Mouse (Mus musculus) CH12.LX (cell line): ENCODE measurements around the gene D16Ertd472e. TPM values are rescaled to one million over a fixed set of nuclear protein-coding genes. Genes with fewer than 3 reads are reported as not detected.

Source experiments
- DNase-seq: peaks from one replicate; pipeline ENCODE4 v3.0.0-alpha.2; 2013; ENCODE audit errors: extremely low read depth
- H3K27ac ChIP-seq: 2 replicates; pipeline ENCODE4 v1.5.1; 2012; ENCODE audit warnings: low read depth, mild to moderate bottlenecking, control low read depth, moderate library complexity; ENCODE audit not compliant: insufficient read depth
- H3K27me3 ChIP-seq: replicated peaks from 2 replicates; pipeline ENCODE3; 2012; ENCODE audit warnings: inconsistent platforms
- H3K36me3 ChIP-seq, 2 experiments: replicated peaks in 1 of 2; 2 replicates each; pipeline versions ENCODE3 to v1.6.1; 2012; ENCODE audit warnings: inconsistent platforms in 1 of 2, low read length in 1 of 2, mild to moderate bottlenecking in 1 of 2, mixed read lengths in 1 of 2, moderate library complexity in 1 of 2; ENCODE audit not compliant: control insufficient read depth in 1 of 2, insufficient read depth in 1 of 2
- H3K4me1 ChIP-seq, 2 experiments: 2 replicates each; pipeline ENCODE4 v1.6.1; 2012; ENCODE audit warnings: inconsistent platforms in 1 of 2, moderate library complexity in 1 of 2; ENCODE audit not compliant: insufficient read depth in 2 of 2, control insufficient read depth in 1 of 2
- H3K4me2 ChIP-seq: 2 replicates; pipeline ENCODE4 v1.6.1; 2012; ENCODE audit warnings: low read depth, mild to moderate bottlenecking, control low read depth; ENCODE audit not compliant: poor library complexity, insufficient read depth, severe bottlenecking
- H3K4me3 ChIP-seq, 3 experiments: fragments of 150-350 bp in 1 of 3; sonication (generic) in 1 of 3; replicated peaks in 1 of 3; 2 replicates each; pipeline versions ENCODE3 to v1.5.1; 2011 to 2012; ENCODE audit warnings: low read depth in 2 of 3, low read length in 2 of 3, mild to moderate bottlenecking in 2 of 3, moderate library complexity in 2 of 3, control low read depth in 1 of 3, improper control_type of control experiment in 1 of 3, inconsistent platforms in 1 of 3, mixed read lengths in 1 of 3; ENCODE audit not compliant: poor library complexity in 1 of 3
- H3K79me2 ChIP-seq: replicated peaks from 2 replicates; pipeline ENCODE4 v1.6.1; 2012; ENCODE audit warnings: mild to moderate bottlenecking, moderate library complexity; ENCODE audit not compliant: control insufficient read depth, poor library complexity, insufficient read depth, severe bottlenecking; ENCODE audit errors: extremely low read depth
- H3K9ac ChIP-seq: 2 replicates; pipeline ENCODE4 v1.6.1; 2012; ENCODE audit warnings: low read depth, mild to moderate bottlenecking, control low read depth, moderate library complexity; ENCODE audit not compliant: insufficient read depth
- H3K9me3 ChIP-seq: replicated peaks from 2 replicates; pipeline ENCODE3; 2012; ENCODE audit warnings: low read length, inconsistent platforms, mixed read lengths
- BHLHE40 ChIP-seq: IDR thresholded peaks from 2 replicates; pipeline ENCODE4 v1.6.1; 2011; ENCODE audit warnings: mild to moderate bottlenecking, low read depth, low read length, improper control_type of control experiment
- CTCF ChIP-seq, 2 experiments: IDR thresholded peaks in 1 of 2; conservative IDR thresholded peaks in 1 of 2; 2 replicates each; pipeline ENCODE4 v1.5.1; 2011 to 2012; ENCODE audit warnings: low read depth in 2 of 2, low read length in 2 of 2, improper control_type of control experiment in 1 of 2, inconsistent platforms in 1 of 2, mild to moderate bottlenecking in 1 of 2, moderate library complexity in 1 of 2
- ELF1 ChIP-seq: IDR thresholded peaks from 2 replicates; pipeline ENCODE4 v1.6.1; 2014; ENCODE audit warnings: low read depth, mild to moderate bottlenecking, inconsistent platforms, low read length, improper control_type of control experiment
- EP300 ChIP-seq: IDR thresholded peaks from 2 replicates; pipeline ENCODE4 v1.6.1; 2011; ENCODE audit warnings: low read length, improper control_type of control experiment
- ETS1 ChIP-seq: conservative IDR thresholded peaks from 2 replicates; pipeline ENCODE4 v1.6.1; 2012; ENCODE audit warnings: low read depth, mild to moderate bottlenecking, inconsistent platforms, low read length, improper control_type of control experiment, moderate library complexity
- GABPA ChIP-seq: IDR thresholded peaks from 2 replicates; pipeline ENCODE4 v1.6.1; 2012; ENCODE audit warnings: low read depth, low read length, improper control_type of control experiment, inconsistent platforms; ENCODE audit not compliant: insufficient replicate concordance
- HCFC1 ChIP-seq: IDR thresholded peaks from 2 replicates; pipeline ENCODE4 v1.6.1; 2012; ENCODE audit warnings: low read depth, mild to moderate bottlenecking, inconsistent platforms, low read length, improper control_type of control experiment
- IRF4 ChIP-seq: IDR thresholded peaks from 2 replicates; pipeline ENCODE4 v1.6.1; 2014; ENCODE audit warnings: low read depth, mild to moderate bottlenecking, inconsistent platforms, low read length, improper control_type of control experiment
- JUN ChIP-seq: IDR thresholded peaks from 2 replicates; pipeline ENCODE4 v1.6.1; 2011; ENCODE audit warnings: low read depth, mild to moderate bottlenecking, low read length, improper control_type of control experiment, moderate library complexity; ENCODE audit not compliant: insufficient read depth
- JUND ChIP-seq: conservative IDR thresholded peaks from 2 replicates; pipeline ENCODE4 v1.6.1; 2011; ENCODE audit warnings: low read depth, low read length, improper control_type of control experiment
- KAT2A ChIP-seq: IDR thresholded peaks from 2 replicates; pipeline ENCODE4 v1.6.1; 2012; ENCODE audit warnings: low read length, improper control_type of control experiment, inconsistent platforms; ENCODE audit not compliant: insufficient replicate concordance
- MAFK ChIP-seq: IDR thresholded peaks from 2 replicates; pipeline ENCODE4 v1.6.1; 2011; ENCODE audit warnings: low read length, improper control_type of control experiment; ENCODE audit not compliant: insufficient replicate concordance
- MAX ChIP-seq: IDR thresholded peaks from 2 replicates; pipeline ENCODE4 v1.6.1; 2011; ENCODE audit warnings: low read length, improper control_type of control experiment
- MEF2A ChIP-seq: IDR thresholded peaks from 2 replicates; pipeline ENCODE4 v1.6.1; 2014; ENCODE audit warnings: low read depth, mild to moderate bottlenecking, inconsistent platforms, low read length, improper control_type of control experiment, borderline replicate concordance
- MYC ChIP-seq: IDR thresholded peaks from 2 replicates; pipeline ENCODE4 v1.6.1; 2011; ENCODE audit warnings: low read depth, mild to moderate bottlenecking, improper control_type of control experiment, low read length
- NELFE ChIP-seq: IDR thresholded peaks from 2 replicates; pipeline ENCODE4 v1.6.1; 2011; ENCODE audit warnings: low read depth, low read length, improper control_type of control experiment
- PAX5 ChIP-seq: IDR thresholded peaks from 2 replicates; pipeline ENCODE4 v1.6.1; 2012; ENCODE audit warnings: low read length, inconsistent platforms, mixed read lengths
- POLR2A ChIP-seq: IDR thresholded peaks from 2 replicates; pipeline ENCODE4 v1.6.1; 2011; ENCODE audit warnings: low read depth, mild to moderate bottlenecking, improper control_type of control experiment, low read length
- POLR2AphosphoS2 ChIP-seq: IDR thresholded peaks from 2 replicates; pipeline ENCODE4 v1.6.1; 2011; ENCODE audit warnings: low read depth, low read length, improper control_type of control experiment
- RCOR1 ChIP-seq: conservative IDR thresholded peaks from 2 replicates; pipeline ENCODE4 v1.6.1; 2012; ENCODE audit warnings: low read depth, mild to moderate bottlenecking, inconsistent platforms, low read length, improper control_type of control experiment
- SIN3A ChIP-seq: IDR thresholded peaks from 2 replicates; pipeline ENCODE4 v1.6.1; 2012; ENCODE audit warnings: low read length, improper control_type of control experiment, inconsistent platforms
- SMC3 ChIP-seq: IDR thresholded peaks from 2 replicates; pipeline ENCODE4 v1.6.1; 2011; ENCODE audit warnings: low read depth, low read length, improper control_type of control experiment
- TBP ChIP-seq: conservative IDR thresholded peaks from 2 replicates; pipeline ENCODE4 v1.6.1; 2011; ENCODE audit warnings: low read depth, low read length, improper control_type of control experiment
- TCF12 ChIP-seq: IDR thresholded peaks from 2 replicates; pipeline ENCODE4 v1.6.1; 2014; ENCODE audit warnings: low read depth, mild to moderate bottlenecking, inconsistent platforms, low read length, improper control_type of control experiment
- USF1 ChIP-seq: IDR thresholded peaks from 2 replicates; pipeline ENCODE4 v1.6.1; 2014; ENCODE audit warnings: low read depth, mild to moderate bottlenecking, inconsistent platforms, low read length, improper control_type of control experiment
- USF2 ChIP-seq: conservative IDR thresholded peaks from 2 replicates; pipeline ENCODE4 v1.6.1; 2011; ENCODE audit warnings: low read depth, low read length, improper control_type of control experiment
- ZKSCAN1 ChIP-seq: IDR thresholded peaks from 2 replicates; pipeline ENCODE4 v1.6.1; 2012; ENCODE audit warnings: low read depth, inconsistent platforms, low read length, improper control_type of control experiment, borderline replicate concordance
- ZMIZ1 ChIP-seq: IDR thresholded peaks from 2 replicates; pipeline ENCODE4 v1.6.1; 2012; ENCODE audit warnings: low read depth, mild to moderate bottlenecking, inconsistent platforms, low read length, improper control_type of control experiment
- ZNF384 ChIP-seq: IDR thresholded peaks from 2 replicates; pipeline ENCODE4 v1.6.1; 2012; ENCODE audit warnings: low read depth, low read length, improper control_type of control experiment, inconsistent platforms
- dilution Hi-C: fragments of 300-500 bp; cut with MboI; formaldehyde crosslinking; loops from 2 replicates; pipeline ENCODE4 v1.14.3; 2020; ENCODE audit warnings: low sequenced_read_pairs; ENCODE audit not compliant: extremely low pct_unique_long_range_greater_than_20kb, extremely low pct_ligation_motif_present
- in situ Hi-C: fragments of 300-500 bp; cut with MboI; formaldehyde crosslinking; loops from 3 replicates; pipeline ENCODE4 v1.14.3; 2019; ENCODE audit warnings: low sequenced_read_pairs, low pct_ligation_motif_present, low pct_unique_long_range_greater_than_20kb, mixed read lengths
- polyA plus RNA-seq: library from polyadenylated mRNA; unstranded; fragments of >175 nt; gene quantifications from 2 replicates; pipeline ENCODE4 v1.2.1, GENCODE M21; 2012; ENCODE audit warnings: low read depth; ENCODE audit not compliant: insufficient read length
- total RNA-seq, 2 experiments: library from RNA; depleted of rRNA; stranded (reverse); fragments of 300-350 nt in 1 of 2; fragments of >200 nt in 1 of 2; gene quantifications; 2 replicates each; pipeline ENCODE4 v1.2.3; 2012 to 2014

D16Ertd472e gene
- total and polyA plus RNA-seq, 3 experiments: 40.6 to 77.5 (median 65.4) TPM

DNA sequence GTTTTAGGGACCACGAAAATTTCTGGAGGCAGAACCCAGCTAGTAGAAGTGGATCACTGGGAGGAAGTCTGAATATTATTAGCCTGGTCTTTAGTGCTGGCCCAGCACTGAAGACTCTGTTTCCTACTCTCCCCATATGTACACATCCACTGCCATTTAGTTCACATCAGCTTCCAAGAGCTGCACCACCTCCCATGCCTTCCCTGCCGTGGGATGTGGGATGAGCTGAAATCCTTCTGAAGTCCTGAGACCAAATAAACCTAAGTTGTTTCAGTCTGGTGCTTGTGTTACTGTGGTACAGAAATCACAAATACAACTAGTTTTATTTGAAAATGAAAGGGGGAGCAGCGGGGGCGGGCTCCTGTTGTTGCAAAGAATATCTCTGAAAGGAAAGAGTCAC is 2.9 kb upstream of the D16Ertd472e start:
- Histone ChIP-seq H3K9me3 (peaks cover 4% of the 10 kb centered on the region), H3K9ac (no peak overlapping the region), H3K4me3 (no peak overlapping the region), H3K4me1 (peaks cover 6 to 8% of the 10 kb centered on the region in 2 experiments; a peak in 2 of 4 replicates), H3K27me3 (no peaks in the 10 kb centered on the region), H3K27ac (no peak overlapping the region), H3K79me2 (peaks cover 14% of the 10 kb centered on the region), H3K4me2 (no peak overlapping the region), H3K36me3 (peaks cover 0 to 2% of the 10 kb centered on the region in 2 experiments)
- TF ChIP-seq GABPA (no peak), KAT2A (no peak), POLR2A (no peak), EP300 (no peak), PAX5 (no peak), NELFE (no peak), USF2 (no peak), BHLHE40 (no peak), MEF2A (no peak), MAX (no peak), USF1 (no peak), ELF1 (no peak), ZNF384 (no peak)
- no peak for DNase-seq
- dilution Hi-C loops (no loop called here), in situ Hi-C loops (loop anchor here (5.0 kb wide), 1 partner anchor 43 kb away; no protein-coding TSS in a partner anchor)

DNA sequence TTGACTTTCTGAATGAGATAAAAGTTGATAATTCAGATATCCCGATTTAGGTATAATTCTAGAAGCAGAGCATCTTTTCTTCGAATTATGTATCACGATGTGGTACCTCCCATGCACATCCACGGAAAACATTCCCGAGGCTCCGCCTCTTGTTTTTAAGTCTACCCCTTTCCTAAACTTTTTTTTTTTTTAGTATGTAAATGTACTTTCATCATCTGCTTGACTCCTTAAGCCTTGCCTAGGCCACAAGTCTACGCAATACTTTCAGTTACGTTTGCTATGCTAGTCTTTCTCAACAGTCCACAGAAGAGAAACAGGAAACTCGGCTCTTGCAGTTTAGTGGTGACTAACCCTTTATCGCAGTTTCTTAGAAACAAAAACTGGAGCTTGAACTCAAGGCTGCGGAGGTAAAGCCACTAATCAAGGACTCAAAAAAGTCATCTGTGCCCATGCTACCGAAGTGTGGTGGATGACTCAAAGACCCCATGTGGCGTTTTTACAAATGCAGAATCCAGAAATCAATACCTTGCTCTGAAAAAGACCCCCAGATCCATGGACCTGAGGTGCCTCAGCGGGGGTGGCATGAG is 670 bp upstream of the D16Ertd472e start:
- in situ Hi-C loops: loop anchor here (5.0 kb wide), 1 partner anchor 45 kb away; no protein-coding TSS in a partner anchor
- Histone ChIP-seq H3K36me3 (peaks cover 12 to 23% of the 10 kb centered on the region in 2 experiments), H3K27ac (peak overlapping the region; percentile 97), H3K27me3 (no peaks in the 10 kb centered on the region), H3K4me3 (peak overlapping the region; percentile 54 to 86 (median 86)), H3K9me3 (peaks cover 4% of the 10 kb centered on the region), H3K4me2 (peak overlapping the region; percentile 93), H3K4me1 (peaks cover 9 to 29% of the 10 kb centered on the region in 2 experiments; a peak in 3 of 4 replicates), H3K79me2 (peaks cover 36% of the 10 kb centered on the region), H3K9ac (peak overlapping the region; percentile 91)
- peak; percentile 95 for DNase-seq
- dilution Hi-C loops: no loop called here
- peak; percentile 61 for TF ChIP-seq HCFC1
- peak; percentile 73 for TF ChIP-seq ELF1
- peak; percentile 74 for TF ChIP-seq BHLHE40
- peak; percentile 89 for TF ChIP-seq SIN3A
- TF ChIP-seq ZKSCAN1: peak; percentile 26; the same call in 1 of the 2 replicates
- TF ChIP-seq MEF2A: peak; percentile 90
- peak; percentile 90 for TF ChIP-seq EP300
- TF ChIP-seq JUND: peak; percentile 82
- peak; percentile 82; the same call in 1 of the 2 replicates for TF ChIP-seq MYC
- TF ChIP-seq JUN: peak; percentile 72
- no peak for TF ChIP-seq POLR2AphosphoS2
- no peak for TF ChIP-seq NELFE
- 0 out of 2 replicates have a peak, but pooled peaks have one; percentile 48 for TF ChIP-seq KAT2A
- peak; percentile 94 for TF ChIP-seq ETS1
- no peak for TF ChIP-seq PAX5
- peak; percentile 99 for TF ChIP-seq ZNF384
- TF ChIP-seq GABPA: no peak; the same call in 1 of the 2 replicates
- peak; percentile 70 for TF ChIP-seq TCF12
- peak; percentile 91; the same call in 1 of the 2 replicates for TF ChIP-seq RCOR1
- no peak for TF ChIP-seq SMC3
- peak; percentile 92 for TF ChIP-seq TBP
- TF ChIP-seq MAX: no peak; the same call in 1 of the 2 replicates
- TF ChIP-seq MAFK: 0 out of 2 replicates have a peak, but pooled peaks have one; percentile 52
- peak; percentile 91 for TF ChIP-seq IRF4
- 0 out of 4 replicates have a peak, but pooled peaks of 1 of the 2 experiments have one; percentile 1 for TF ChIP-seq CTCF (conservative IDR thresholded peaks at IDR 0.05 in 1 of 2, IDR thresholded peaks at IDR 0.05 in 1 of 2; ENCODE audit: low read depth in 2 of 2, low read length in 2 of 2)
- no peak; the same call in none of the 2 replicates for TF ChIP-seq ZMIZ1
